Mouse (Mus musculus) intestine, embryonic 16.5 days (tissue): ENCODE measurements around the gene Foxl1. TPM values are rescaled to one million over a fixed set of nuclear protein-coding genes. Genes with fewer than 3 reads are reported as not detected.

ENCODE experiments used
- ATAC-seq: fragments of 200-750 bp; cut with Nextera tagmentation; 2 replicates; pipeline ENCODE4 v1.8.0; 2017; ENCODE audit warnings: moderate TSS enrichment, moderate library complexity
- H3K27ac ChIP-seq: fragments of 300-500 bp; sonication (generic); 2 replicates; pipeline ENCODE4 v1.5.1; 2014; ENCODE audit warnings: mild to moderate bottlenecking, low read length
- H3K27me3 ChIP-seq: fragments of 300-500 bp; sonication (generic); replicated peaks from 2 replicates; pipeline ENCODE4 v1.6.1; 2014; ENCODE audit warnings: low read length, control low read depth, mixed read lengths; ENCODE audit not compliant: control insufficient read depth, insufficient read depth
- H3K36me3 ChIP-seq: fragments of 300-500 bp; sonication (generic); 2 replicates; pipeline ENCODE4 v1.6.1; 2014; ENCODE audit warnings: low read length, control low read depth; ENCODE audit not compliant: control insufficient read depth, insufficient read depth
- H3K4me1 ChIP-seq: fragments of 300-500 bp; sonication (generic); 2 replicates; pipeline ENCODE4 v1.6.1; 2014; ENCODE audit warnings: low read length, control low read depth, mixed read lengths; ENCODE audit not compliant: control insufficient read depth, insufficient read depth
- H3K4me2 ChIP-seq: fragments of 300-500 bp; sonication (generic); 2 replicates; pipeline ENCODE4 v1.6.1; 2014; ENCODE audit warnings: low read depth, low read length, control low read depth
- H3K4me3 ChIP-seq: fragments of 300-500 bp; sonication (generic); 2 replicates; pipeline ENCODE4 v1.5.1; 2014; ENCODE audit warnings: mild to moderate bottlenecking, low read length
- H3K9ac ChIP-seq: fragments of 300-500 bp; sonication (generic); 2 replicates; pipeline ENCODE4 v1.6.1; 2014; ENCODE audit warnings: low read depth, low read length
- H3K9me3 ChIP-seq: fragments of 300-500 bp; sonication (generic); 2 replicates; pipeline ENCODE4 v1.6.1; 2016; ENCODE audit warnings: low read length, control low read depth; ENCODE audit not compliant: control insufficient read depth
- WGBS: fragments of 180-500 bp; shearing (Covaris S2); extraction: QIAGEN DNeasy Blood & Tissue Kit; methylation state at CpG from one replicate; pipeline ENCODE4 v1.1.7; 2014; 5-methylcytosine and 5-hydroxymethylcytosine counted together
- polyA plus RNA-seq: library from polyadenylated mRNA; unstranded; fragments of >200 nt; fragmentation: Nextera tagmentation; extraction: Ambion mirVana; gene quantifications from 2 replicates; pipeline ENCODE4 v1.2.1, GENCODE M21; 2015

The Foxl1 gene
- polyA plus RNA-seq, 1 experiment from 2014 or later, result 5.2 TPM

GRCm38 (mm10) chr8:121152394-121152793 lies 24.7 kb downstream of the Foxl1 start:
- H3K4me2 ChIP-seq, result no peak overlapping the region
- H3K9ac ChIP-seq, result no peak overlapping the region
- no peaks in the 10 kb centered on the region for H3K9me3 ChIP-seq
- no peaks in the 10 kb centered on the region for H3K36me3 ChIP-seq
- H3K4me3 ChIP-seq, result no peak overlapping the region
- ATAC-seq, result no peak
- 0 out of 2 replicates have a peak, but pooled peaks cover 2% of the 10 kb centered on the region for H3K27me3 ChIP-seq
- WGBS, result 45% methylated on average over 12 of the region's 12 CpGs
- H3K27ac ChIP-seq, result no peak overlapping the region
- H3K4me1 ChIP-seq, result peaks cover 8% of the 10 kb centered on the region

- no peak overlapping the region for H3K9ac ChIP-seq
- H3K27me3 ChIP-seq, result 0 out of 2 replicates have a peak, but pooled peaks cover 2% of the 10 kb centered on the region
- H3K9me3 ChIP-seq, result no peaks in the 10 kb centered on the region
- H3K4me3 ChIP-seq, result no peak overlapping the region
- no peaks in the 10 kb centered on the region for H3K36me3 ChIP-seq
- WGBS, result 90% methylated on average over 7 of the region's 7 CpGs
- no peak for ATAC-seq
- peaks cover 3% of the 10 kb centered on the region; the same call in 1 of the 2 replicates for H3K4me1 ChIP-seq
- no peak overlapping the region for H3K4me2 ChIP-seq
- H3K27ac ChIP-seq, result no peak overlapping the region
These were observed 29.3 kb downstream of the Foxl1 start for GRCm38 (mm10) chr8:121156990-121157491.

DNA sequence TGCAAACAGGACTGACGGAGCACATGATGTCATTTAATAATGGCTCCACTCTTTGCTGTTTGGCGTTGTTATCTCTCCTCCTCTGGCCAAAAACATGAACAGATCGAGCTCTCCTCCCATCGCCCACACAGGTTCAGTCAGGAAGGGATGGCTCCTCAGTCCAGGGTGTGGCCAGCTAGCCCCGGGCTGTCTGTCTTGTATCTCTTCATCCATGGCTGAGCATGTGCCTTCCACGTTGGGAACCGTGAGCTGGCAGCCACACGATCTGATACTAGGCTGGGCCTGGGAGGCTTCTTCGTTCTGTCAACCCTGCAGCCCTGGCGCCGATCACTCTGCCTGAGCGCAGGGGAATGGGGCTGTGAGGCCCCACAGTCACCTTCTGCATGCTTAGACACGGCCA lies 31.1 kb downstream of the Foxl1 start:
- 70% methylated on average over 13 of the region's 13 CpGs for WGBS
- no peak overlapping the region for H3K9ac ChIP-seq
- no peaks in the 10 kb centered on the region for H3K9me3 ChIP-seq
- H3K27me3 ChIP-seq, result no peaks in the 10 kb centered on the region
- peaks cover 4% of the 10 kb centered on the region; the same call in 1 of the 2 replicates for H3K4me1 ChIP-seq
- no peak overlapping the region for H3K27ac ChIP-seq
- H3K4me2 ChIP-seq, result no peak overlapping the region
- H3K36me3 ChIP-seq, result no peaks in the 10 kb centered on the region
- no peak for ATAC-seq
- H3K4me3 ChIP-seq, result no peak overlapping the region

- Histone ChIP-seq H3K4me1 (peaks cover 9% of the 10 kb centered on the region; the same call in 1 of the 2 replicates), H3K4me2 (no peak overlapping the region), H3K36me3 (no peaks in the 10 kb centered on the region), H3K4me3 (no peak overlapping the region), H3K9ac (no peak overlapping the region), H3K27ac (no peak overlapping the region), H3K27me3 (no peaks in the 10 kb centered on the region), H3K9me3 (no peaks in the 10 kb centered on the region)
- ATAC-seq, result no peak
- 90% methylated on average over 5 of the region's 5 CpGs for WGBS
These were observed 33.7 kb downstream of the Foxl1 start for GRCm38 (mm10) chr8:121161437-121161836.

GRCm38 (mm10) chr8:121162413-121162812 lies 34.7 kb downstream of the Foxl1 start:
- peaks cover 9% of the 10 kb centered on the region; the same call in 1 of the 2 replicates for H3K4me1 ChIP-seq
- H3K4me2 ChIP-seq, result no peak overlapping the region
- no peak for ATAC-seq
- H3K36me3 ChIP-seq, result no peaks in the 10 kb centered on the region
- no peaks in the 10 kb centered on the region for H3K9me3 ChIP-seq
- H3K9ac ChIP-seq, result no peak overlapping the region
- 72% methylated on average over 4 of the region's 4 CpGs for WGBS
- H3K27ac ChIP-seq, result no peak overlapping the region
- H3K27me3 ChIP-seq, result no peaks in the 10 kb centered on the region
- H3K4me3 ChIP-seq, result no peak overlapping the region

GRCm38 (mm10) chr8:121162906-121163695 lies 35.4 kb downstream of the Foxl1 start:
- Histone ChIP-seq H3K27me3 (no peaks in the 10 kb centered on the region), H3K9ac (no peak overlapping the region), H3K9me3 (no peaks in the 10 kb centered on the region), H3K27ac (no peak overlapping the region), H3K4me2 (no peak overlapping the region), H3K4me1 (peaks cover 9% of the 10 kb centered on the region; the same call in 1 of the 2 replicates), H3K4me3 (no peak overlapping the region), H3K36me3 (no peaks in the 10 kb centered on the region)
- 63% methylated on average over 11 of the region's 11 CpGs for WGBS
- ATAC-seq, result no peak

DNA sequence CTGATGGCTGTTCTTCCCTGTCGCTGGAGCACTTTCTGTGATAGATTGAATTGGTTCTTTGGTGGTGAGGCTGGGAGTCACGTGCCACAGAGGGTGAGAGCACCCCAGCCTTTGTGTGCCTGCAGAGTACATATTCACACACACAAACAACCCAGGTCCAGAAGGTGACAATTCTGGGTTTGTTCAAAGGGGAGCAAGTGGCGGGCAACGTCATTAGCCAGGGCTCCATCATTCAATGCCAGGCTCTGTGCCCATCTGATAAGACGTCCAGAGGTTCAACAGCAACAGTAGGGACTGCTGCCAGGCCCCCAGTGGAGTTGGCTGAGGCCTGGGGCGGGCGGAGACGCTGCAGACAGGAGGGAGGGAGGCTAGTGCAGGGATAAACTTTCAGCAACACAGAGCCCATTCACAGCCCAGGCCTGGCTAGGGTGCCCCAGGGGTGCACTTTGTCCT lies 36.3 kb downstream of the Foxl1 start:
- ATAC-seq, result peak; percentile 55; the same call in 1 of the 2 replicates
- no peak overlapping the region for H3K27ac ChIP-seq
- no peaks in the 10 kb centered on the region for H3K9me3 ChIP-seq
- no peak overlapping the region for H3K4me2 ChIP-seq
- 50% methylated on average over 8 of the region's 8 CpGs for WGBS
- H3K36me3 ChIP-seq, result no peaks in the 10 kb centered on the region
- no peak overlapping the region for H3K9ac ChIP-seq
- H3K4me3 ChIP-seq, result no peak overlapping the region
- H3K27me3 ChIP-seq, result no peaks in the 10 kb centered on the region
- peaks cover 9% of the 10 kb centered on the region; the same call in 1 of the 2 replicates for H3K4me1 ChIP-seq

DNA sequence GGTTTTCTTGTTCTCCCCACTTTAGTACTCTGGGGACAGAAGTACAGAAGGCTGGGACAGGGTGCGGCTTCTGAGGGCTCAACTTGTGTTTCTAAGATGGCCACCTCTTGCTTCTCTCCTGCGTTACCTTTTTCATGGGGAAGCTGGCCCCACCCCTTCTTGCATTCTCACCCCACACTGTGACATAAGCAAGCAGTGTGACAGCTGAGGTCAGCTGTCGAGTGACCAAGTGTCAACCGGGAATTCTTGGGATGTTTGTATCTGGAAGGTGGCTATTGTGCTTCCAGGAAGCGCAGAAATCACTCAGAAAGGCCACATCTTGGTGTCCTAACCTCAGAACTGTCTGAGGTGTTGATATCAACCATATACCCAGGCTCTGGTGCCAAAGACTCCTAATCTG lies 40.3 kb downstream of the Foxl1 start:
- ATAC-seq, result no peak
- Histone ChIP-seq H3K9ac (no peak overlapping the region), H3K4me2 (no peak overlapping the region), H3K4me3 (no peak overlapping the region), H3K9me3 (no peaks in the 10 kb centered on the region), H3K27me3 (no peaks in the 10 kb centered on the region), H3K27ac (no peak overlapping the region), H3K4me1 (peaks cover 13% of the 10 kb centered on the region; the same call in 1 of the 2 replicates), H3K36me3 (no peaks in the 10 kb centered on the region)
- WGBS, result 63% methylated on average over 5 of the region's 5 CpGs

- no peak overlapping the region for H3K27ac ChIP-seq
- no peak for ATAC-seq
- no peak overlapping the region for H3K4me2 ChIP-seq
- H3K4me1 ChIP-seq, result 0 out of 2 replicates have a peak, but pooled peaks cover 4% of the 10 kb centered on the region
- H3K27me3 ChIP-seq, result no peaks in the 10 kb centered on the region
- 45% methylated on average over 7 of the region's 7 CpGs for WGBS
- no peaks in the 10 kb centered on the region for H3K36me3 ChIP-seq
- no peaks in the 10 kb centered on the region for H3K9me3 ChIP-seq
- no peak overlapping the region for H3K4me3 ChIP-seq
- no peak overlapping the region for H3K9ac ChIP-seq
These were observed 42.4 kb downstream of the Foxl1 start for GRCm38 (mm10) chr8:121170116-121170515.
